Mouse (Mus musculus) MEL (cell line): ENCODE measurements around the gene Susd6.

Experiments used
- CTCF ChIP-seq, 3 experiments: IDR thresholded peaks in 2 of 3; conservative IDR thresholded peaks in 1 of 3; 2 replicates each; pipeline ENCODE4 v1.5.1; 2011 to 2012; ENCODE audit warnings: low read length in 3 of 3, low read depth in 2 of 3, mild to moderate bottlenecking in 2 of 3, improper control_type of control experiment in 1 of 3, inconsistent platforms in 1 of 3, mixed read lengths in 1 of 3, moderate library complexity in 1 of 3; ENCODE audit not compliant: control insufficient read depth in 1 of 3, insufficient read depth in 1 of 3, poor library complexity in 1 of 3, severe bottlenecking in 1 of 3
- EP300 ChIP-seq, 2 experiments: IDR thresholded peaks; 2 replicates each; pipeline ENCODE4 v1.6.1; 2011; ENCODE audit warnings: improper control_type of control experiment in 2 of 2, low read length in 2 of 2, low read depth in 1 of 2, mild to moderate bottlenecking in 1 of 2
- ETS1 ChIP-seq: IDR thresholded peaks from 2 replicates; pipeline ENCODE4 v1.6.1; 2012; ENCODE audit warnings: low read depth, mild to moderate bottlenecking, inconsistent platforms, low read length, improper control_type of control experiment, moderate library complexity
- GATA1 ChIP-seq: IDR thresholded peaks from 2 replicates; pipeline ENCODE4 v1.6.1; 2011; ENCODE audit warnings: low read depth, low read length, improper control_type of control experiment
- JUND ChIP-seq: IDR thresholded peaks from 2 replicates; pipeline ENCODE4 v1.6.1; 2011; ENCODE audit warnings: low read depth, mild to moderate bottlenecking, improper control_type of control experiment, low read length
- MYC ChIP-seq: IDR thresholded peaks from 2 replicates; pipeline ENCODE4 v1.6.1; 2011; ENCODE audit warnings: low read depth, mild to moderate bottlenecking, low read length, improper control_type of control experiment, moderate library complexity
- POLR2A ChIP-seq, 2 experiments: IDR thresholded peaks; 2 replicates each; pipeline ENCODE4 v1.6.1; 2011 to 2012; ENCODE audit warnings: low read length in 2 of 2, mild to moderate bottlenecking in 2 of 2, control low read depth in 1 of 2, improper control_type of control experiment in 1 of 2, low read depth in 1 of 2, moderate library complexity in 1 of 2; ENCODE audit not compliant: control insufficient read depth in 1 of 2, insufficient read depth in 1 of 2, poor library complexity in 1 of 2
- POLR2AphosphoS5 ChIP-seq: IDR thresholded peaks from 2 replicates; pipeline ENCODE4 v1.6.1; 2012; ENCODE audit warnings: low read depth, borderline replicate concordance, mild to moderate bottlenecking, inconsistent platforms, low read length, moderate library complexity, mixed read lengths
- TCF12 ChIP-seq: IDR thresholded peaks from 2 replicates; pipeline ENCODE4 v1.6.1; 2014; ENCODE audit warnings: low read depth, mild to moderate bottlenecking, inconsistent platforms, low read length, improper control_type of control experiment, moderate library complexity
- USF1 ChIP-seq: IDR thresholded peaks from 2 replicates; pipeline ENCODE4 v1.6.1; 2014; ENCODE audit warnings: low read depth, mild to moderate bottlenecking, inconsistent platforms, low read length, improper control_type of control experiment, moderate library complexity

GRCm38 (mm10) chr12:80843651-80844444 is 53.5 kb downstream of the Susd6 start:
- TF ChIP-seq POLR2AphosphoS5 (no peak), EP300 (IDR thresholded peaks at IDR 0.05; ENCODE audit: low read depth in 1 of 2, low read length in 2 of 2) (no peak), CTCF (IDR thresholded peaks at IDR 0.05 in 2 of 3, conservative IDR thresholded peaks at IDR 0.05 in 1 of 3; ENCODE audit: control insufficient read depth in 1 of 3, insufficient read depth in 1 of 3, low read depth in 2 of 3, low read length in 3 of 3, poor library complexity in 1 of 3, severe bottlenecking in 1 of 3) (no peak), POLR2A (IDR thresholded peaks at IDR 0.05; ENCODE audit: control insufficient read depth in 1 of 2, insufficient read depth in 1 of 2, low read depth in 1 of 2, low read length in 2 of 2, poor library complexity in 1 of 2) (no peak), JUND (no peak), TCF12 (no peak), MYC (no peak), USF1 (no peak), ETS1 (no peak), GATA1 (no peak)
